Mouse (Mus musculus) left cerebral cortex, adult 18-20 months (tissue): ENCODE data around the gene Gpr137. TPM values are rescaled to one million over a fixed set of nuclear protein-coding genes. Genes with fewer than 3 reads are reported as not detected.
"Not testable (repeated sequence)": the region's sequence is repeated elsewhere in the genome, so short reads cannot be mapped to it uniquely, and the experiment has no call there.

Source experiments
- DNase-seq, 2 experiments: peaks; one replicate each; pipeline ENCODE4 v3.0.0; 2021 to 2022; ENCODE audit warnings: low spot score in 2 of 2, mixed read lengths in 1 of 2
- total RNA-seq, 2 experiments: library from RNA; stranded (reverse); gene quantifications; 2 replicates each; pipeline ENCODE4 v1.2.3; 2021

Gpr137 gene
- total RNA-seq, 2 experiments from 2014 or later = 103 to 106 TPM

GRCm38 (mm10) chr19:6924461-6925306 is 17.6 kb downstream of the Gpr137 start:
- DNase-seq = peak; percentile 89 to 92

DNA sequence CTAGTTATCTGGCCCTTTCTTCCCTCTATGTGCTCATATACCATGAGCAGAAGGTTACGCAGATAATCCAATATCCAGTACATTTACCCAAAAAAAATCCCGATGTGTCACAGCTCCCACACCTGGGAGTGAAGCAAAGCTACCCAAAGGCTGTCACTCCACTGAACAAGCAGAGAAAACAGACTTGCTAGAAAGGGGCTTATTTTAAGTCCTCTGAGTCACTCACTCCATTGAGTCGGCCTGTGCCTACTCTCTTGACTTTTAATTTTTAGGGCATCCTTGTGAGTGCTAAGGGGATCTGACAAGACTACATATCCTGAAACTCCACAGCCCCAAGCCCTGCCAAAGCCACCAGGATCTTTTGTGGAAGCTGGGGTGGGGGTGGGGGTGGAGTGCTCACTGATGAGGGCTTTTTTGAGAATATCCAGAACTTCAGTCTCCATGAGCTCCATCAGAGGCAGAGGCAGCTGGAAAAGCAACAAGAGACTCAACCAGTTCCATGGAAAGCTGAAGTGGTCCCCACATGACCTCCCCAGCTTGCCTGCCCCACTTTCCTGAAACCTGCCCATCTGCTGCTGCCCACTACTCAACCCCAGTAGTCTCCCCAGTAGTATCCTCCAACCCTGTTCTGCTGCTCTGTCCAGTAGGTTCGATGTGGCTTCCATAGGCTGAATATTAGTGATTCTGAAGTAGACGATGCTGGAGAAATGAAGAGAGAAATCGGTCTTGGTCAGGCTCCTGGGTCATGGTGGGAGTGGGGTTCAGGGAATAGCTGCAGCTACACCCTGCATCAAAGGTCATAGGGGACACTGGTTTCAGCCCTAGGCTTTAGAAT is 19.2 kb downstream of the Gpr137 start:
- DNase-seq = no peak

GRCm38 (mm10) chr19:6921647-6922567 is 20.4 kb downstream of the Gpr137 start, which contains the start of gene Esrra:
Esrra (minus strand) TSS chr19:6921813.
- peak; percentile 100 for DNase-seq

DNA sequence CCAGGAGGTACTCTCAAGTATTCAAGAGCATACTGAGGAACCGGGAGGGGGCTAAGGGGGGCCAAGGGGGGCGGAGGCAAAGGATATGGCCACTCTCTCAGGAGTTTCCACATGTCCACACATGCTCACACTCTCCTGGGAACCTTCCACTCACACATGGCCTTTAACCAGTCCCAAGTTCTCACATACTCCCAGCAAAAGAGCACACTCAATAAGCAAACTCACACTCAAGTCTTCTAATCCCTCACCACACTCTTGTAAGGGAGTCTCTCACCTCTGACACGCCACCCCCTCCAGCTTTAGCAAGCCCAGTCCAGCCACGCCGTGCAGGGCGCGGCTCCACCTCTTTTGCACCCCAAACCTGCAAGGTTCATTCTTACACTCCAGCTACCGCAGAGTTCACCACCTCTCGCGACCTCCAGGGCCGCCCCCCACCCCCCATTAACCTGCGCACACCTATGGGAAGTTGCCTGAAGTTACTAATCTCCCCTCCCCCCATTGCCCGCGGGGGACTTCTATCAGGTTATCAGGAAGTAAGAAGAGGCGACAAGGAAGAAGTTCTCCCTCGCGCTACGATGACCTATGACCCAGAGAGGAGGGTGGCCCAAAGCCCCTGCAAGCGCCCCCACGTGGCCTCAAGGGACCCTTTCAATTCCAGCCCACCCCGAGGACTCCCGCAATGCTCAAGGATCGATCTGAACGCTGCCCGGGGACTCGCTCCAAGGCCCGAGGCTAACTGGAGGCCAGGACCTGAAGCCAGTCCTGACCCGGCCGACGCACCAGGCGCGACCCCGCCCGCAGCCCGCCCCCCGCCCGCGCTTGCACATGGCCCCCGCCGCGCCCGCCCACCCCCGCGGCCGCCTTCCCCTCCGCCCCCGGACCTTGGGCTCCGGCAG is 21.3 kb downstream of the Gpr137 start:
- DNase-seq = no peak

- DNase-seq = no peak
Observed at GRCm38 (mm10) chr19:6919876-6920740, 22.2 kb downstream of the Gpr137 start.

DNA sequence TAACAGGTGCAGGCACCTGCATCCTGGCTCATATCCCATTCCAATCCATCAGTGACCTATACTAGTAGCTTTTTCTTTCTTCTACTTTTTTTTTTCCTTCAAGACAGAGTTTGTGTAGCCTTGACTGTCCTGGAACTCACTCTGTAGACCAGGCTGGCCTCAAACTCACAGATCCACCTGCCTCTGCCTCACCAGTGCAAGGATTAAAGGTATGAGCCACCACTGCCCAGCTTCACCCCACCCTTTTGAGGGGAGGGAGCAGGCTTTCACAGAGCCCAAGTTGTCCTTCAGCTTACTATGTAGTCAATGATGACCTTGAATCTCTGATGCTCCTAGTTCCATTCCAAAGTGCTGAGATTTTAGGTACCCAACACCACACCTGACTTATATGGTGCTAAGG is 22.8 kb downstream of the Gpr137 start:
- no peak for DNase-seq

GRCm38 (mm10) chr19:6918321-6918720 is 24.0 kb downstream of the Gpr137 start:
- no peak for DNase-seq

DNA sequence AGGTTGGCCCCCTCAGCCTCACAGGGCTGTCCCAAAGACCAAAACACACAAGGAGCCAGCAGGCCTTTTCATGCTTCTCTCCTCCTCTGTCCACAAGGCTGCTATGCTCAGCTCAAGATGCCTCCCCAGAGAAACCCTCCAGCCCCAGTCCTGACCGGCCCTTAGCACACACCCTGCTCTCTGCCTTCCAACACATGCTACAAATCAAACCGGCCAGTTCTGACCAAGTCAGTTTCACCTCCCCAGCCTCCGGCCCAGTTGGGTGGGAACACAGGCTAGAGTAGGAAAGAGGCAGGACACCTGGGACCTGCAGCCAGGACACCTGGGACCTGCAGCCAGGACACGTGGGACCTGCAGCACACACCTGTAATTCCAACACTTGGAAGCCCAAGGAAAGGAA is 25.8 kb downstream of the Gpr137 start:
- DNase-seq = no peak

GRCm38 (mm10) chr19:6915276-6915675 is 27.0 kb downstream of the Gpr137 start:
- DNase-seq = no peak

DNA sequence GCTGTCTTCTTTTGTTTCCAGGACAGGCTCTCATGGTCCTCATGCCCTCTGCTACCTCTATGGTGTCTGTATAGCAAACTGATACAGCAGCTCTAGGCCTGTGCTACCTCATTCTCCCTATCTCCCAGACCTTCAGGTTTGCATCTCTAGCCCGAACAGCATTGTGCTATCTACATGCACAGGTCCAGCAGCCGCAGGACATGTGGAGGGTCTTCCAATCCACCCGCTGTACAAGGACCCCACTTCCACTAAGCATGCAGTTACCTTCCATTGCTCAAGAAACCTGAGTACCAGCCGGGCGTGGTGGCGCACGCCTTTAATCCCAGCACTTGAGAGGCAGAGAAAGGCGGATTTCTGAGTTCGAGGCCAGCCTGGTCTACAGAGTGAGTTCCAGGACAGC is 27.7 kb downstream of the Gpr137 start:
- no peak for DNase-seq

- DNase-seq = no peak
Observed at GRCm38 (mm10) chr19:6913991-6914390, 28.3 kb downstream of the Gpr137 start.

DNA sequence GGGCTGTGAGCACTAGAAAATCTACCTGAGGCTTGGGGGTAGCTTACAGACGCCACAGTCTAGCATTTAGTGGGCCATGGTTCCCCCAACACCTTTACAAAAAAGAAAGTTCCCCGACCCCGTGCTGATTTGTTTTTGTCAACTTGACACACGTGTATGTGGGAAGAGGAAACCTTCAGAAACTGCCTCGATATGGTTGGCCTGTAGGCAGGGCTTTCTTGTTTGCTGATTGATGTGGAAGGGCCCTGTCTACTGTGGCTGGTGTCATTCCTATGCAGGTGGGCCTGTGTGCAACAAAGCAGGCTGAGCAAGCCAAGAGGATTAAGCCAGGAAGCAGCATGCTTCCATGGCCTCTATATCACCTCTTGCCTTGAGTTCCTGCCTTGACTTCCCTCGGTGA is 29.2 kb downstream of the Gpr137 start:
- no peak for DNase-seq

- DNase-seq = no peak
Observed at GRCm38 (mm10) chr19:6912205-6912970, 29.9 kb downstream of the Gpr137 start.

GRCm38 (mm10) chr19:6911101-6912074 is 30.9 kb downstream of the Gpr137 start:
- no peak for DNase-seq

GRCm38 (mm10) chr19:6910306-6910705 is 32.0 kb downstream of the Gpr137 start:
- not testable (repeated sequence) for DNase-seq

GRCm38 (mm10) chr19:6909507-6910289 is 32.6 kb downstream of the Gpr137 start, which contains the start of the genes Trmt112 and Prdx5:
Trmt112 (plus strand) TSS chr19:6909698.
Prdx5 (minus strand) TSS chr19:6910106.
- peak; percentile 90 to 94 for DNase-seq
